Mouse (Mus musculus): ENCODE measurements at regions not wholly inside any gene's neighbourhood (a gene's known extent, or its start where the extent isn't known, plus 50 kb on each side); places are given as distances from the start of the nearest gene placed in this dataset.

DNA sequence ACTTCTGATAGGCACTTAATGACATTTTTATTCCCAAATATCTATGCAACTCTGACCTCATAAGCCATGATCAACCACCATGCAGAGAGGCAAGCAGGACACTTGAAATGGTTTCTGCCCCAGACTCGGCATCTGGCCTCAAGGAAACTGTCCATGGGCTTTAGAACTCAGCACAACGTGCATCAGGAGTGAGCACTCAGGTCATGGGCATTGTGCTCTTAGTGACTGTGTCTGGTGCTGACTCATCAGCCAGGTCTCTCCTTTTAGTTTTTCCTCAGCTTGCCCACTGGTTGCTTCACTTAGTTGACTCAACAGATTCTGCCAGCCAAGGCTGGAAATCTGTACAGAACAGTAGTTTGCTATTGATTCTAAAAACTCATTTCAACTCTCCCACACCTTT lies 251.1 kb downstream of the Rwdd3 start:
- TF ChIP-seq CTCF (IDR thresholded peaks at IDR 0.05; ENCODE audit: control insufficient read depth, insufficient read depth, low read length): no peak
- TF ChIP-seq POLR2A (IDR thresholded peaks at IDR 0.05; ENCODE audit: borderline replicate concordance, control insufficient read depth, low read depth, low read length): no peak
